Comparison of ENCODE assay signal across 20 mouse cellular contexts in the genomic region with DNA sequence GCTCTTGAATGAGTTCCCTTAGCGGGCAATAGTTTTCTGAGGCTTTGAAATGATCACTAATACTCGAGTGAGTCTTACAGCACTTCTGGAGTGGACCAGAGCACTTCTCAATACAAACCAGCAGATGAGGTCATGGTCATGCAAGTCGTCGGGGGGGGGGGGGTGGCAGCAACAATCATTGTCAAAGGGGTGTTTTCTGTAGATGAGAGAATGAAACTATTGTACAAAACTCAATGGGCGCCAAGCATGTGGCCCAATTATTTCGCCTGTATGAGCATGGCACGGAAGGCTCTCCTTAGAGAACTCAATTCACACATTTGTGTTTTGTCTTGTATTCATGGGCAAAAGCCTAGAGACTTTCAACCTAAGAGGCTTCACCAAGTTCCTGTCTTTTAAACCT. TPM values are rescaled to one million over a fixed set of nuclear protein-coding genes. Genes with fewer than 3 reads are reported as not detected.
DNase-seq lines count a peak whose midpoint lies in the region; ATAC-seq lines count a peak whose summit lies in the region.
"Had no signal": no experiment of that assay in that cellular context is flagged by ENCODE, and none has a peak within 500 bp of the region (broad histone marks: within the 10 kb centered on the region; RNA-seq: fewer than 3 reads in every experiment).

No protein-coding gene starts in this region.

- H3K9me3 ChIP-seq in neural tube, embryonic 15.5 days (replicated peaks): no peaks in the 10 kb centered on the region
- H3K9me3 ChIP-seq: embryonic facial prominence, embryonic 12.5 days had no signal

- H3K4me2 ChIP-seq in neural tube, embryonic 15.5 days: no peak overlapping the region
- H3K4me2 ChIP-seq: embryonic facial prominence, embryonic 12.5 days; heart, embryonic 12.5 days; hindbrain, embryonic 14.5 days had no signal

- H3K4me3 ChIP-seq in neural tube, embryonic 15.5 days (replicated peaks): no peak overlapping the region
- H3K4me3 ChIP-seq: embryonic facial prominence, embryonic 12.5 days; heart, adult 2 months; heart, embryonic 12.5 days; hindbrain, embryonic 10.5 days had no signal

- H3K27ac ChIP-seq in neural tube, embryonic 15.5 days (replicated peaks): no peak overlapping the region
- H3K27ac ChIP-seq: embryonic facial prominence, embryonic 12.5 days; heart, adult 2 months; hindbrain, embryonic 10.5 days; hindbrain, embryonic 14.5 days had no signal

- 83% methylated on average over 7 of the region's 7 CpGs for WGBS in neural tube, embryonic 15.5 days

- ATAC-seq in neural tube, embryonic 15.5 days (ENCODE audit: low FRiP score): no peak
- ATAC-seq: activated CD4-positive, CD25-positive, alpha-beta regulatory T cell, adult 4 months; forebrain, embryonic 16.5 days; Patski had no signal

- intact Hi-C loops in left cerebral cortex, postnatal 10 days (cut with DNase I): no loop called here

- peak; percentile 49 for DNase-seq in layer of hippocampus, adult 11-12 months (ENCODE audit: low spot score)
- DNase-seq in layer of hippocampus, postnatal 36 days: no peak
- DNase-seq in left cerebral cortex, adult 11 months (ENCODE audit: low spot score): peak; percentile 40
- DNase-seq in left cerebral cortex, postnatal 10 days (ENCODE audit: extremely low spot score in 1 of 2, low spot score in 2 of 2): no peak
- peak; percentile 87 for DNase-seq in brain, adult 2 months (ENCODE audit: low read depth, low spot score)
- DNase-seq in telencephalon, adult 2 months (ENCODE audit: low read depth, low spot score): peak; percentile 60
- DNase-seq: adrenal gland, postnatal 14 days; cerebellum, adult 11 months; cerebellum, adult 9-10 months; cerebellum, postnatal 25 days; gastrocnemius, postnatal 10 days; heart, adult 2 months had no signal

- H3K27me3 ChIP-seq in neural tube, embryonic 15.5 days (replicated peaks): no peaks in the 10 kb centered on the region

- H3K4me1 ChIP-seq in neural tube, embryonic 15.5 days: peaks cover 4% of the 10 kb centered on the region
- H3K4me1 ChIP-seq: embryonic facial prominence, embryonic 12.5 days; heart, embryonic 12.5 days had no signal

- H3K9ac ChIP-seq in neural tube, embryonic 15.5 days (replicated peaks): no peak overlapping the region
- H3K9ac ChIP-seq: embryonic facial prominence, embryonic 12.5 days; heart, embryonic 12.5 days; hindbrain, embryonic 14.5 days had no signal

- H3K36me3 ChIP-seq in neural tube, embryonic 15.5 days: 0 out of 2 replicates have a peak, but pooled peaks cover 4% of the 10 kb centered on the region
- H3K36me3 ChIP-seq: embryonic facial prominence, embryonic 12.5 days; heart, embryonic 12.5 days had no signal

RNA-seq across cellular contexts. Expression of gene Frmd5, which starts 7.8 kb away (rescaled TPM):
- 10 to 100 TPM; 34.8 to 39.0 TPM for total RNA-seq in layer of hippocampus, postnatal 36 days (2021)
- total RNA-seq in left cerebral cortex, postnatal 10 days (2021): 10 to 100 TPM; 44.0 to 46.4 TPM
- polyA plus RNA-seq in neural tube, embryonic 15.5 days (2015; fragmentation: Nextera tagmentation; extraction: Ambion mirVana): 20.2 and 24.1 TPM in 2 replicates

Comparison
In these comparisons a context has a peak if more than half of its experiments do, and no peak if none do; other contexts are left out.
1. DNase-seq: peak in layer of hippocampus, adult 11-12 months (single experiment), left cerebral cortex, adult 11 months (single experiment), brain, adult 2 months (single experiment) and telencephalon, adult 2 months (single experiment); none in layer of hippocampus, postnatal 36 days (0 of 2) and left cerebral cortex, postnatal 10 days (0 of 2).